Mouse (Mus musculus) stomach, embryonic 14.5 days (tissue): ENCODE measurements around the gene Vmn1r1. TPM values are rescaled to one million over a fixed set of nuclear protein-coding genes. Genes with fewer than 3 reads are reported as not detected.
"Not testable (repeated sequence)": the region's sequence is repeated elsewhere in the genome, so short reads cannot be mapped to it uniquely, and the experiment has no call there.

ENCODE experiments used
- ATAC-seq: fragments of 200-750 bp; cut with Nextera tagmentation; 2 replicates; pipeline ENCODE4 v1.8.0; 2017; ENCODE audit warnings: low read depth, moderate TSS enrichment; ENCODE audit not compliant: insufficient number of reproducible peaks, insufficient read depth, low FRiP score
- H3K27ac ChIP-seq: fragments of 300-500 bp; sonication (generic); 2 replicates; pipeline ENCODE4 v1.5.1; 2014; ENCODE audit warnings: mild to moderate bottlenecking, low read length, moderate library complexity, mixed read lengths
- H3K27me3 ChIP-seq: fragments of 300-500 bp; sonication (generic); 2 replicates; pipeline ENCODE4 v1.6.1; 2014; ENCODE audit warnings: low read length, control low read depth, mixed read lengths; ENCODE audit not compliant: control insufficient read depth, insufficient read depth
- H3K36me3 ChIP-seq: fragments of 300-500 bp; sonication (generic); 2 replicates; pipeline ENCODE4 v1.6.1; 2014; ENCODE audit warnings: mild to moderate bottlenecking, control low read depth, low read length, moderate library complexity, mixed read lengths; ENCODE audit not compliant: control insufficient read depth, insufficient read depth
- H3K4me1 ChIP-seq: fragments of 300-500 bp; sonication (generic); 2 replicates; pipeline ENCODE4 v1.6.1; 2014; ENCODE audit warnings: low read length, control low read depth, mixed read lengths; ENCODE audit not compliant: control insufficient read depth, insufficient read depth
- H3K4me2 ChIP-seq: fragments of 300-500 bp; sonication (generic); replicated peaks from 2 replicates; pipeline ENCODE4 v1.6.1; 2014; ENCODE audit warnings: low read depth, low read length, control low read depth
- H3K4me3 ChIP-seq: fragments of 300-500 bp; sonication (generic); 2 replicates; pipeline ENCODE4 v1.5.1; 2014; ENCODE audit warnings: low read depth, low read length, control low read depth
- H3K9ac ChIP-seq: fragments of 300-500 bp; sonication (generic); replicated peaks from 2 replicates; pipeline ENCODE4 v1.6.1; 2014; ENCODE audit warnings: low read depth, mild to moderate bottlenecking, control low read depth, low read length, moderate library complexity, mixed read lengths
- H3K9me3 ChIP-seq: fragments of 300-500 bp; sonication (generic); 2 replicates; pipeline ENCODE4 v1.6.1; 2016; ENCODE audit warnings: low read depth, low read length, control low read depth; ENCODE audit not compliant: control insufficient read depth
- WGBS: fragments of 180-500 bp; shearing (Covaris S2); extraction: QIAGEN DNeasy Blood & Tissue Kit; methylation state at CpG from one replicate; pipeline ENCODE4 v1.1.7; 2014; 5-methylcytosine and 5-hydroxymethylcytosine counted together
- polyA plus RNA-seq: library from polyadenylated mRNA; unstranded; fragments of >200 nt; fragmentation: Nextera tagmentation; extraction: Ambion mirVana; gene quantifications from 2 replicates; pipeline ENCODE4 v1.2.1, GENCODE M21; 2014

Vmn1r1 gene
- polyA plus RNA-seq = not detected in 2 replicates

GRCm38 (mm10) chr1:182164386-182164785, at the start of gene Vmn1r1:
Vmn1r1 (minus strand) TSS chr1:182164486.
- no peak within 1 kb of the TSS for H3K4me3 ChIP-seq
- no peak within 1 kb of the TSS for H3K27ac ChIP-seq
- no peak within 1 kb of the TSS for H3K4me2 ChIP-seq
- H3K4me1 ChIP-seq = no peaks in the 10 kb centered on the region
- H3K9me3 ChIP-seq = no peaks in the 10 kb centered on the region
- WGBS = 78% methylated on average over 7 of the region's 7 CpGs
- no peaks in the 10 kb centered on the region for H3K36me3 ChIP-seq
- H3K27me3 ChIP-seq = no peaks in the 10 kb centered on the region
- no peak within 1 kb of the TSS for H3K9ac ChIP-seq
- no peak for ATAC-seq

- Histone ChIP-seq H3K9ac (no peak overlapping the region), H3K9me3 (peaks cover 5% of the 10 kb centered on the region; the same call in 1 of the 2 replicates), H3K27ac (no peak overlapping the region), H3K27me3 (no peaks in the 10 kb centered on the region), H3K4me2 (no peak overlapping the region), H3K4me3 (no peak overlapping the region), H3K36me3 (no peaks in the 10 kb centered on the region), H3K4me1 (no peaks in the 10 kb centered on the region)
- ATAC-seq = no peak
- 94% methylated on average over 2 of the region's 2 CpGs for WGBS
Measured at GRCm38 (mm10) chr1:182210322-182210721, 46.0 kb upstream of the Vmn1r1 start.

- H3K36me3 ChIP-seq = no peaks in the 10 kb centered on the region
- no peaks in the 10 kb centered on the region for H3K27me3 ChIP-seq
- 58% methylated on average over 1 of the region's 1 CpGs for WGBS
- no peak overlapping the region for H3K4me3 ChIP-seq
- no peaks in the 10 kb centered on the region for H3K4me1 ChIP-seq
- H3K9ac ChIP-seq = no peak overlapping the region
- H3K27ac ChIP-seq = no peak overlapping the region
- H3K9me3 ChIP-seq = no peaks in the 10 kb centered on the region
- ATAC-seq = no peak
- H3K4me2 ChIP-seq = no peak overlapping the region
Measured at GRCm38 (mm10) chr1:182192581-182192980, 28.3 kb upstream of the Vmn1r1 start.

- Histone ChIP-seq H3K4me2 (no peak overlapping the region), H3K9me3 (no peaks in the 10 kb centered on the region), H3K9ac (no peak overlapping the region), H3K36me3 (no peaks in the 10 kb centered on the region), H3K27me3 (no peaks in the 10 kb centered on the region), H3K4me1 (no peaks in the 10 kb centered on the region), H3K4me3 (no peak overlapping the region), H3K27ac (no peak overlapping the region)
- ATAC-seq = no peak
- WGBS = 41% methylated on average over 10 of the region's 10 CpGs
Measured at GRCm38 (mm10) chr1:182191816-182192545, 27.7 kb upstream of the Vmn1r1 start.

- no peaks in the 10 kb centered on the region for H3K36me3 ChIP-seq
- H3K27me3 ChIP-seq = no peaks in the 10 kb centered on the region
- H3K4me1 ChIP-seq = no peaks in the 10 kb centered on the region
- H3K9me3 ChIP-seq = no peaks in the 10 kb centered on the region
- H3K4me3 ChIP-seq = no peak overlapping the region
- ATAC-seq = no peak
- H3K27ac ChIP-seq = no peak overlapping the region
- H3K4me2 ChIP-seq = no peak overlapping the region
- 60% methylated on average over 4 of the region's 5 CpGs for WGBS
- no peak overlapping the region for H3K9ac ChIP-seq
Measured at GRCm38 (mm10) chr1:182191181-182191580, 26.9 kb upstream of the Vmn1r1 start.

- H3K4me3 ChIP-seq = no peak overlapping the region
- no peak overlapping the region for H3K9ac ChIP-seq
- H3K27me3 ChIP-seq = no peaks in the 10 kb centered on the region
- ATAC-seq = no peak
- H3K36me3 ChIP-seq = no peaks in the 10 kb centered on the region
- WGBS = 60% methylated on average over 3 of the region's 3 CpGs
- no peaks in the 10 kb centered on the region for H3K9me3 ChIP-seq
- H3K4me2 ChIP-seq = no peak overlapping the region
- no peak overlapping the region for H3K27ac ChIP-seq
- H3K4me1 ChIP-seq = no peaks in the 10 kb centered on the region
Measured at GRCm38 (mm10) chr1:182189669-182190440, 25.6 kb upstream of the Vmn1r1 start.

GRCm38 (mm10) chr1:182182449-182182848, 18.2 kb upstream of the Vmn1r1 start:
- not testable (repeated sequence) for H3K4me1 ChIP-seq, H3K4me3 ChIP-seq, H3K4me2 ChIP-seq, H3K27me3 ChIP-seq, H3K36me3 ChIP-seq, ATAC-seq, H3K9me3 ChIP-seq, H3K27ac ChIP-seq, H3K9ac ChIP-seq
- WGBS = 81% methylated on average over 4 of the region's 4 CpGs

- Histone ChIP-seq H3K9ac (no peak overlapping the region), H3K4me2 (no peak overlapping the region), H3K4me3 (no peak overlapping the region), H3K4me1 (no peaks in the 10 kb centered on the region), H3K27ac (no peak overlapping the region), H3K27me3 (no peaks in the 10 kb centered on the region), H3K36me3 (no peaks in the 10 kb centered on the region), H3K9me3 (no peaks in the 10 kb centered on the region)
- ATAC-seq = no peak
- 75% methylated on average over 5 of the region's 5 CpGs for WGBS
Measured at GRCm38 (mm10) chr1:182181456-182182305, 17.4 kb upstream of the Vmn1r1 start.
